Mouse (Mus musculus) lung, postnatal 14 days (tissue): ENCODE data around the gene Klk13.
"Not testable (repeated sequence)": the region's sequence is repeated elsewhere in the genome, so short reads cannot be mapped to it uniquely, and the experiment has no call there.

Experiments
- DNase-seq: peaks from one replicate; pipeline ENCODE4 v3.0.0; 2021

Klk13 gene

DNA sequence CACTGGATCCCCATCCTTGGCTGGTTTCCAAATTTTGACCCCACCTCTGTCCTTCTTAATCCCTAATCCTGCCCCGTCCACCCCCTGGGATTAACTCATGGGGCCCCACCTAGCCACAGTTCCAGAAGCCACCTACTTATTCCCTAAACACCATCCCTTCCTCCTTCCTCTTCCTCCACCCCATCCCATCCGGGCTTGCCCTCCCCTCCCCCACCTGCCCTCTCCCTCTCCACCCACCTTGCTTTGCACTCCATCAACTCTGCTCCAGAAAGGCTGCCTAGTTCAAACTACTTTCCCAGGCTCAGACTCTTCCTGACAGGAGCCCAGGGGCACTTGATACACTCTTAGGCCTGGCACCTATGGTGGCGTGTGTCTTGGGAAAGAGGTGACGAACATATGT is at the start of gene Klk13:
Gene Klk13, plus strand, starts transcription at position 301 of the 400 bp plus-strand sequence.
- no peak for DNase-seq

GRCm38 (mm10) chr7:43662804-43663203 is 49.6 kb upstream of the Klk13 start:
- no peak for DNase-seq

- not testable (repeated sequence) for DNase-seq
These were observed 45.1 kb upstream of the Klk13 start for GRCm38 (mm10) chr7:43667221-43667620.

- DNase-seq, result no peak
These were observed 43.8 kb upstream of the Klk13 start for GRCm38 (mm10) chr7:43668582-43668981.

DNA sequence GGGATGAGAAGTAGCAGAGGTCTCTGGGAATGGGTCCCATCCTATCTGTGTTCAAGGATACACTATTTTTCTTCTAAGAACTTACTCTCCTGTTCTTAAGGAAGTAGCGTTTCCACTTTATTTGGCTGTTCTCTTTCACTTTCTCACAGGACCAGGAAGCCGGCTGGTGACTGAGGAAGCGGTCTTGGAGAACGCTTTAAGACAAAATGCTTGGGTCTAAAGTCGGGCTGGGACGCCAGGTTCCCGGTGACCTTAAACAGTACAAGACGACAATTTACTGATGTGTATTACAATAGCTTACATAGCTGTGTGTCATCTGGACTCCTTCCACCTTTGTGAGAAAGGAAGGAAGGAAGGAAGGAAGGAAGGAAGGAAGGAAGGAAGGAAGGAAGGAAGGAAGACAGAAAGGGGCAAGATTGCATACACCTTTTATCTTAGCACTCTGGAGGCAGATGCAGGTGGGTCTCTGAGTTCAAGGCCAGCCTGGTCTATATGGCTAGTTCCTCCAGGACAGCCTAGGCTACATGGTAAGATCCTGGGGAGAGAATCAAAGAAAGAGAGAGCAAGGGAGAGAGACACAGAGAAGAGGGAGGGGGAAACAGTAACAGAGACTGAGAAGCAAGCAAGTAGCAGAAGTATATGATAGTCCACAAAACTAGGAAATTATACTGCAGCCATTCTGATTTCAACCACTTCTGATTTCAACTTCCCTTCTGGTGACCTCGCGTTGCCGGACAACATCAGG is 41.1 kb upstream of the Klk13 start:
- DNase-seq, result no peak

GRCm38 (mm10) chr7:43671809-43672580 is 40.4 kb upstream of the Klk13 start, which contains the start of gene Ctu1:
Gene Ctu1 (plus strand): TSS chr7:43672016.
- DNase-seq, result peak; percentile 88

- peak; percentile 30 for DNase-seq
These were observed 39.6 kb upstream of the Klk13 start for GRCm38 (mm10) chr7:43672581-43673260.

DNA sequence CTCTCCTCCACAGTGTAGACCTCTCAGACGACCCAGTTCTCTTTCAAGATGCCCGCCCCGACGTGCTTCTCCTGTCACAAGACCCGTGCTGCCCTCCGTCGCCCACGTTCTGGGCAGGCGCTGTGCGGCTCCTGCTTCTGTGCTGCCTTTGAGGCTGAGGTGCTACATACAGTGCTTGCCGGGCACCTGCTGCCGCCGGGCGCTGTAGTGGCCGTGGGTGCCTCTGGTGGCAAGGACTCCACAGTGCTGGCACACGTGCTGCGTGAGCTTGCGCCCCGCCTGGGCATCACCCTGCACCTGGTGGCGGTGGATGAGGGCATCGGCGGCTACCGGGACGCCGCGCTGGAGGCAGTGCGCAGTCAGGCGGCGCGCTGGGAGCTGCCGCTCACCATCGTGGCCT is 37.3 kb upstream of the Klk13 start:
- DNase-seq, result no peak

DNA sequence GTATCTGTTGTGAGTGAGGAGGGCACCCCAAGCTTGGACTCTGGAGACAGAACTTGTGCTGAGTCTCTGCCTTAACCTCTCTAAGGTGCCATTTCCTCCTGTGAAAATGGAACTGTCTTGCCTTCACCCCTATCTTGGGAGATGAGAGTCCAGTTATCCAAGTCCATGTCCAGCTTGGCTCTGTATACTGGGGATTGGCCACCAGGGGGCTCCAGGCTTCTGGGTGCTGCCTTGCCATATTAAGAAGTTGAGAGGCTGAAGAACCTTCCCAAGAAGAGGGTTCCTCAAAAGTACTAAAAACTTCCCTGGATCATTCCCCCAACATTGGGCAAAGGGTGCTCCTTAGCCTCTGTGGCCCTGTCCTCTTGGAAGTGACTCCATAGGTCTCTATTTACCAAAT is 33.9 kb upstream of the Klk13 start:
- DNase-seq, result peak; percentile 64

DNA sequence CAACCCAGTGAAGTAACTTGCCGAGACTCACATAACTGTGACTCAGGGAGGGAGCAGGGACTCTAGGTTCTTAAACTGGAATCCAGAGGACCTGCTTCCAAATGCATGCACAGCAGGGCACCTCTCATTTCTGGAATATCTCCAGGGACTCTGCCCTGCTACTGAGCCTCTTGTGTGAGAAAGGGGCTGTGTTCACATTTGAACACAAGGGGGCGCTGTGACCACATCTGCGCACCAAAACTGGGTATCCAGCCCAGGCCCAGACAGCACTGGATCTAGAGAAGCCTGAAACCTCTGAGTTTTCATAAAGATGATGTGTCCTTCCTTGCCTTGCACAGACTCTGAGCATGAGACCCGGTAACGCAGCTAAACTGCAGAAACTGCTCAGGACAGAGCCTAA is 31.4 kb upstream of the Klk13 start:
- peak; percentile 79 for DNase-seq

DNA sequence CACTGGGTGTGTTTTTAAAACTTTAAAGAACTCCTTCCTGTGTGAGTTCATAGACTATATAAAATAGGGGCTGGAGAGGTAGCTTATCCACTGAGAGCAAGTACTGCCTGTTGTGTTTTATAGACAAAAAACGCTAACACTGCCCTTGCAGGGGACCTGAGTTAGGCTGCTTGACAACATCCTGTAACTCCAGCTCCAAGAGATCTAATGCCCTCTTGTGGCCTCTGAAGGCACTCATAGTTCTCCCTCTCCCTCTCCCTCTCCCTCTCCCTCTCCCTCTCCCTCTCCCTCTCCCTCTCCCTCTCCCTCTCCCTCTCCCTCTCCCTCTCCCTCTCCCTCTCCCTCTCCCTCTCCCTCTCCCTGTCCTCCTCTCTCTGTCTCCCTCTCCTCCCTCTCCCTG is 29.9 kb upstream of the Klk13 start:
- DNase-seq, result not testable (repeated sequence)

GRCm38 (mm10) chr7:43685088-43685487 is 27.3 kb upstream of the Klk13 start:
- peak; percentile 27 for DNase-seq

DNA sequence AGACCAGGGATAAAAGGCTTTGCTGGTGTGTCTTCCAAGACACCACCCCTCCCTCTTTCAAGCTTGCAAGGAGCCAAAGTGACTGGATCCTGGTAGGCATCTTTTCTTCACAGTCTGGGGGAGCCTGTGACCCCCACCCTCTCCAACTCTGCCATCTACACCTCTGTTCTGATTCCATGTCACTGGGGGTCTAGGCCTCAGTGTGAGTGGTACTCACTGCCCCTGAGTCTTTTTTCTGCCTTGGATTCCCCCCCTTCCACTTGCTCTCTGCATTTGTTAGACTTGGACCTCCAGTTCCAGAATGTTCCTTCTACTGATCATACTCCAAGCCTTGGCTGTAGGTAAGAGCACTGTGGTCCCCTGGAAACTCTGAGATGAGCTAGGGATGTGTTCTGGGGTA is 22.2 kb upstream of the Klk13 start, which contains the start of gene Klk14:
Gene Klk14, plus strand, starts transcription at position 301 of the 400 bp plus-strand sequence.
- DNase-seq, result no peak

GRCm38 (mm10) chr7:43710031-43710430 is 2.3 kb upstream of the Klk13 start:
- peak; percentile 10 for DNase-seq

GRCm38 (mm10) chr7:43712917-43713316 is 550 bp downstream of the Klk13 start:
- no peak for DNase-seq

GRCm38 (mm10) chr7:43713741-43714351 is 1.5 kb downstream of the Klk13 start:
- peak; percentile 26 for DNase-seq

- peak; percentile 34 for DNase-seq
These were observed 35.4 kb downstream of the Klk13 start for GRCm38 (mm10) chr7:43747788-43748187.

- DNase-seq, result no peak
These were observed 40.4 kb downstream of the Klk13 start for GRCm38 (mm10) chr7:43752806-43753205.

GRCm38 (mm10) chr7:43766484-43766883 is 54.1 kb downstream of the Klk13 start:
- no peak for DNase-seq

GRCm38 (mm10) chr7:43768597-43768996 is 56.2 kb downstream of the Klk13 start, which contains the start of gene Klk12:
Gene Klk12 (plus strand): TSS chr7:43768897.
- no peak for DNase-seq

DNA sequence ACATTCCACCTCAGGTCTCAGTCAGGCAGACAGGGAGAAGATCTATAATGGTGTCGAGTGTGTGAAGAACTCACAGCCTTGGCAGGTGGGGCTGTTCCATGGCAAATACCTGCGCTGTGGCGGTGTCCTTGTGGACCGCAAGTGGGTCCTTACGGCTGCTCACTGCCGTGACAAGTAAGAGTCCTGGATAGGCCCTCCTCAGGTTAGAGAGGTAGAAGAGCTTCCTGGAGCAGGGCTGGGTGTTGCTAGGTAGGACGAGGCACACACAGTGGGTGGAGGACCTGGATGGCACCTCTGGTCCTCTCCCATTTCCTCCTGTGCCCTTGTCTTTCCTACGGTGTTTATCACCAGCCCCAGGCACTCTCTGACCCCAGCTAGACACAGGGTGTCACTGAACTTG is 57.3 kb downstream of the Klk13 start:
- DNase-seq, result no peak

GRCm38 (mm10) chr7:43770701-43771100 is 58.3 kb downstream of the Klk13 start:
- DNase-seq, result no peak

GRCm38 (mm10) chr7:43771916-43772315 is 59.5 kb downstream of the Klk13 start:
- no peak for DNase-seq
